ENCODE assay signal across 11 mouse cellular contexts in genomic region chr13:20076521-20076920, GRCm38 (mm10).
"Had no signal": no experiment of that assay in that cellular context is flagged by ENCODE, and none has a peak within 500 bp of the region (broad histone marks: within the 10 kb centered on the region; RNA-seq: fewer than 3 reads in every experiment).

No protein-coding gene starts in this region.

- DNase-seq: retina, postnatal 1 day; right cerebral cortex, postnatal 14 days; right cerebral cortex, postnatal 25 days; right cerebral cortex, postnatal 4 days; spleen, adult 18-20 months; thymus, adult 18-20 months; thymus, adult 2 months; thymus, postnatal 14 days; thymus, postnatal 25 days; thymus, postnatal 36 days; thymus, postnatal 4 days had no signal
